Mouse (Mus musculus): ENCODE data around the gene Onecut3.
A peak's percentile ranks its signal among the peaks of the same experiment; 100 is the strongest.

The Onecut3 gene

DNA sequence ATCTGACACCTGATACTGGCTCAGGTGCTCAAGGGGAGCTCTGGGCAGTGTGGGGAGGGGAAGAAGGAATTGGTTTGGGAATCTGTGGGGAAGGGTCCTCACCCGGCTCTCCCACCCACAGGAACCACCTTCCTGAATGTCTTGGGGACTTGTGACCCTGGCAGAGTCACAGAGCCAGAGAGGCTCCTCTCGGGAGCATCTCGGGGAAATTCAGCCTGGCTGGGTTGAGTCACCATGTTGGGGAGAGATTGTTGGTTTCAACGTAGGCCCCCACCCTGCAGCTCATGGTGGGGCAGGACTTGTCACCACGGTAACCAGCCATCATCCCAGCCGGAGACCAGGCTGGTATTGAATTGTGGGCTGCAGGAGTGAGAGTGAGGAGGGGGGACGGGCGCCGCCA lies 10.1 kb downstream of the Onecut3 start:
- no peak for DNase-seq

DNA sequence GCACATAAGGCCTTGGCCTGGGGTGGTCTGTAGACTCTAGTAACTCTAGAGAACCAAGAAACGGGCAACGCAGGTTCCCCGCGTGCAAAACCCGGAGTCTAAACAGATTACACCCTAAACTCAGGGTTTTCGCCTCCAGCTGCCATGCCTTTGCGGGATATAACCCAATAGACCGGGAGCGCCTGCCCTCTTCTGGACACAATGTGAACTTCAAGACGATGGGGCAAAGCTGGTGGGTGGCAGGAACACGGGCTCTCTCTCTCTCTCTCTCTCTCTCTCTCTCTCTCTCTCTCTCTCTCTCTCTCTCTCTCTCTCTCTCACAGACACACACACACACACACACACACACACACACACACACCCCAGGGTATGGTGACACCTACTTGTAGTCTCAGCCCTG lies 11.6 kb downstream of the Onecut3 start:
- DNase-seq, result peak; percentile 77

DNA sequence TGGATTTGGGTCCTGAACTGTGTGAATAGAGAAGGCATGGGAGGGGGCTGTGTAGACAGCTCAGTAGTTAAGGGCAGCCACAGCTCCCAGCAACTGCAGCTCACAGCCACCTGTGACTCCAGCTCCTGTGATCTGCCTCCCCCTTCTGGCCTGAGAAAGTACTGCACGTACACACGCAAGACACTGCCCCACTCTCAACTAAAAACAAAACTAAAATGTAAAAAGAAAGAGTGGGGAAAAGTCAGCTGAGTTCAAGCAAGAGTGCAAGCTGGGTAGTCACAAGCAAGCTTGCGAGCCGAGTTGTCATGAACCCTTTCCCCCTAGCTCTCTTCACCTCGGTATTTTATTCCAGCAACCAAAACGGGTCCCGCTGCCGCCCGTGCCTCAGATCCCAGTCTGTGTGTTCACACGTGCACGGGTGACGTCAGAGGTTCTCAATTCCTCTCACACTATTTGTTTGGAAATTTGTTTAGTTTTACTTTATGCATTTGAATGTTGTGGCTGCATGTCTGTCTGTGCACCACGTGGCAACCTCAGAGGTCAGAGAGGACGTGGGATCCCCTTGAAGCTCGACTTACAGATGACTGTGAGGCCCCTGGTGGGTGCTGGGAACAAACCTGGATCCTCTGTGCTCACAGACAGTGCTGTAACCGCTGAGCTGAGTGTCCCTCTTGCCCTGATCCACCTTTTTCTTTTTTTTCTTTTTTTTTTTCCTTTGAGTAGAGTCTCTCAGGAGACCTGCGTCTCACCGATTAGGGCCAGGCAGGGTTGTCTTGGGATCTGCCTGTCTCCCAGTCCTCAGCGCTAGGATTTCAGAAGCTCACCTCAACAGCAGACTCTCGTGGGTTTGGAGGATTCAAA lies 15.0 kb downstream of the Onecut3 start:
- peak; percentile 88 for DNase-seq

DNA sequence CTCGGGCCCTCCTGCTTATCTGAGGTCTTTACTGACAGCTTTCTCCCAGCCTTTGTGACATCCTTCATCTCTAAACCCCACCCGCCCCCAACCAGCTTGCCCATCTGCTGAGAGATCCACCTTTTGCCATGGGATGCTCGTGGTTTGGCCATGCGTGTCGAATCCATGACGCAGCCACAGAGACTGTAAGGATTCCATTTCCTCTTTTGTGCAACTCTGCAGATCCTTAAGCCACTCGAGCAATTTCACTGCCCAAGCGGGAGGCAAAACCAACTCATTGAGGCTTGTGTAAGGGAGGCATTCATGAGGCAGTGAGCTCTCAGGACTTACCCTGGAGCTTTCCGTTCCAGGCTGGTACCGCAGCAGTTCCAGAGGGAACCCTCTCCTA lies 15.6 kb downstream of the Onecut3 start:
- DNase-seq, result no peak

DNA sequence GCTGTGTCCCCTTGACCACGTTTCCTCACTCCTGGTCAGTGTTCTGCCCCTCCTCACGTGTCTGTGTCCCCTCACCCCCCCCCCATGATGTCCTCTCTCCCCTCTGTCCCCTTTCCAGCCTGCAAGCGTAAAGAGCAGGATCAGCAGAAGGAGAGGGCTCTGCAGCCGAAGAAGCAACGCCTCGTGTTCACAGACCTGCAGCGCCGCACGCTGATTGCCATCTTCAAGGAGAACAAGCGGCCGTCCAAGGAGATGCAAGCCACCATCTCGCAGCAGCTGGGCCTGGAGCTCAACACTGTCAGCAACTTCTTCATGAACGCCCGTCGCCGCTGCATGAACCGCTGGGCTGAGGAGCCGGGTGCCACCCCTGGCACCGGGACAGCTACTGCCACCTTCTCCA lies 19.1 kb downstream of the Onecut3 start:
- DNase-seq, result no peak

- DNase-seq, result no peak
These were observed 24.7 kb downstream of the Onecut3 start for GRCm38 (mm10) chr10:80519287-80519686.

DNA sequence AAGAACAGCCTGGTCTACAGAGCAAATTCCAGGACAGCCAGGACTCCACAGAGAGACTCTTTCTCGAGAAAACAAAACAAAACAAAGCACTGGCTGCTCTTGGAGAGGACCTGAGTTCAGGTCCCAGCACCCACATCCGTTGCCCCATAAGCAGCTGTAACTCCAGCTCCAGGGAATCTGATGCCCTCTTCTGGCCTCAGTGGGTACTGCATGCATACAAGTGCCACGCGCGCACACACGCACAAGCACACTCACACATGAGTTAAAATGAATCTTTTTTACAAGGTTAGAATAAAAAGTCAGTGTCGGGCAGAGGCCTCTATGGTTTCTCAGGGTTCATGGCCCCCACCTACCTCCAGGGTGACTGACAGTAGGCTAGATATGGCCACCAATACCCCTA lies 28.7 kb downstream of the Onecut3 start:
- DNase-seq, result no peak

GRCm38 (mm10) chr10:80526172-80526571 lies 31.5 kb downstream of the Onecut3 start:
- no peak for DNase-seq

DNA sequence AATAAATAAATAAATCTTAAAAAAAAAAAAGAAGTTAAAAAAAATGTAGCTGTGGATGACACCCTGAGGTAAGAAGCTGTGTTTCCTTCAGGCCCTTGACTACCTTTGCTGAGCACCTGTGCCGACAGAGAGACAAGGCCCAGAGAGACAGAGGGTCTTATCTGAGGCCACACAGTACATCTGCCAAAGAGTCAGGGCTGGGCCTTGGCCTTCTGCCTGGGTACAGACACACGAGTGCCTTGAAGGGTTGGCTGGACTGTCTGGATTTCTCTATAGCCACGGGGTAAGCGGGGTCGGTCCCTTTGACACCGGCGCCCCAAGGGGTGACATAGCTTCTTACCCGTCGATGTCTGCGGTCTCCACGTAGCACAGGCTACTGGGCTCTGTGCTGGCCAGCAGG lies 38.1 kb downstream of the Onecut3 start:
- DNase-seq, result no peak

DNA sequence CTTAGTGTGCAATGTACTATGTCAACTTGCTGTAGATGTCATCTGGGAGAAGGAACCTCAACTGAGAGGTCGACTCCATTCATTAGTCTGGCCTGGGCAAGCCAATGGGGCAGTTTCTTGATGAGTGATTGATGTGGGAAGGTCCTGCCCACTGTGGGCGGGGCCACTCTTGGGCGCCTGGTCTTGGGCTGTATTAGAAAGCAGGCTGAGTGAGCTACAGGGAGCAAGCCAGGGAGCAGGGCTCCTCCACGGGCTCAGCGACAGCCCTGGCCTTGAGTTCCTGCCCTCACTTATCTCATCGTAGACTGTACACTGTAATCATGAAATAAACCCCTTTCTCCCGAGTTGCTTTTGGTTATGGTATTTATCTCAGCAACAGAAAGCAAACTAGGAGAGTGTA lies 39.1 kb downstream of the Onecut3 start:
- DNase-seq, result no peak

- DNase-seq, result no peak
These were observed 40.4 kb downstream of the Onecut3 start for GRCm38 (mm10) chr10:80535071-80535470.

GRCm38 (mm10) chr10:80535711-80536110 lies 41.1 kb downstream of the Onecut3 start:
- DNase-seq, result no peak

DNA sequence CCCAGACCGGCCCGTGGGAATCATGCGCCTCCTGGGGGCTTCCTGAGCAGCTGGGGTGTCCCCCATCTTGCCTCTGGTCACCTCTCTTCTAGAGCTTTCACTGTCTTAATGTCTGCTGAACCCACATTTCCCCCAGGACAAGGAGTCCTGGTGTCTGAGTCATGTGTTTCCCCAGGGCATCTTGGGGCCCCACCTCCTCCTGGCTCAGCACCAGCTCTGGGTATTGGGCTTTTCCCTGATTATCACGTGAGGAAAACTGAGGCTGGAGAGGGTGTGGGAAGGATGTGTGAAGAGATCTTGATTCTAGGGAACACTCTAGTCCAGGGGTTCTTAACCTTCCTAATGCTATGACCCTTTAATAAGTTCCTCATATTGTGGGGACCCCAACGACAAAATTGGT lies 43.5 kb downstream of the Onecut3 start:
- no peak for DNase-seq

- DNase-seq, result peak; percentile 79
These were observed 44.2 kb downstream of the Onecut3 start, which contains the start of gene Atp8b3 for GRCm38 (mm10) chr10:80538710-80539394. TSS of gene Atp8b3 (minus strand) at chr10:80539124.

DNA sequence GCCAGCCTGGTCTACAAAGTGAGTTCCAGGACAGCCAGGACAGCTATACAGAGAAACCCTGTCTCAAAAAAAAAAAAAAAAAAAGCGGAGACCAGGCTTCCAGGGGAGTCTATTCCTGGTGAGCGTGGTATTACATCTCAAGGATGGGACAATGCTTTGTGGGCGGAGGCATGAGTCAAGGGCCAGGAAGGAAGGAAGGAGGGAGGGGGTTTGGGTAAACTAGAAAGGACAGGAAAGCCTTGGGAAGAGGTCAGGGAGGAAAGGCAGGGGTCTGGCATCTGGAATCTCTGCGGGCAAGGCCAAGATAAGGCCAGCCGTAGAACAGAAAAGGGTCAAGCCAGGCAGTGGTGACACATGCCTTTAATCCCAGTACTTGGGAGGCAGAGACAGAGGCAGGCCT lies 44.9 kb downstream of the Onecut3 start:
- DNase-seq, result no peak

DNA sequence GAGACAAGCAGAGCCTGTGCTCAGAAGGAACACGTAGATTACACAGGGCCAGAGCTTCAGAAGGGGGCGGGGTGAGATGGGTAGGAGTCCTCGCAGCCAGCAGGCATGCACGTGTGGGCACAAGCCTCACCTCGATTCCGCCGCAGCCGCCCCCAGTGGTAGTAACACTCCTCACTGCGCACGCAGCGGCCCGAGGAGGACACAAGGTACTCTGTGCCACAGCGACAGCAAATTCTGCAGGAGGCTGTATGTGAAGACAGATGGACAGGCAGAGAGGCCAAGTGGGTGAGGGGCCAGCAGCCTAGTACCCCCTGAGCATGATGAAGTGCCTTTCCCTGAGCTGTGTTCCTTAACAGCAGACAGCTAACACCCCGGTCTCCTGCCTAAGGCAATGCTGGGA lies 49.2 kb downstream of the Onecut3 start:
- DNase-seq, result no peak

- DNase-seq, result no peak
These were observed 51.0 kb downstream of the Onecut3 start for GRCm38 (mm10) chr10:80545590-80545989.

DNA sequence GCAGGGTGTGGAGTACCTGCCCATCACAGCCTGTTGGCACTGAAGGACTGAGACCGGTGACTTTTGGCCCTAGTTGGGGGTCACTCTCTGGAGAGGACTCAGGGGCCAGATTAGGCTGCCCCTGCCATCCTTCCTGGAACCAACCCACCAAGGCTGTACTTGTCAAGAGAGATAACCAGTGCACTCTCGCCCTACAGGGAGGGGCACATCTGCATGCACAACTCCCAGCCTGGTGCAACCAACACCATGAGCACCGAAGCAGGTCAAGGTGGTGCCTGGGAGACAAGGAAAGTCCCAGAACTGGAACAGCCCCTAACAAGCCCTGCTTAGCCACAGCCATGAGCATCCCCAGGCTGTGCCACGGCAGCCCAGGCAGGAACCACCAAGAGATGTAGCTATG lies 52.3 kb downstream of the Onecut3 start:
- DNase-seq, result no peak

DNA sequence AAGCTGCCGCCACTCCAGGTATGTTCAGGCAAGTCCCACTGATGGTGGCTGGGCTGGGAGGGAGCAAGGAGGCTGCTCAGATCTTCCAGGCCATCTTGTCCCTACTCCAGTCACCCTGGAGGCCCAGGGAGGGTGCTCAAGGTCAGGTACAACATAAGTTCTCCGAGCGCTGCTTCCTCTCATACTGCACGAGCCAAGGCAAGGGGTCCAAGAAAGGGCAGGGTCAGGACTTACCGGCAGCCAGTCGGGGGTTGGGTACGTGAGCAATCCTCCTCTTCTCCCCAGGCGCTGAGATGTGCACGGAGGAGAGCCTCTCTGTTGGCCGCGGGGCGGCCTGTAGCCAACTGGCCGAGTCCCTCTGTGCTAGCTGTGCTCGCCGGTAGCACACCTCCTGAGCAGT lies 52.9 kb downstream of the Onecut3 start:
- DNase-seq, result no peak

- peak; percentile 64 for DNase-seq
These were observed 53.9 kb downstream of the Onecut3 start for GRCm38 (mm10) chr10:80548428-80549006.

DNA sequence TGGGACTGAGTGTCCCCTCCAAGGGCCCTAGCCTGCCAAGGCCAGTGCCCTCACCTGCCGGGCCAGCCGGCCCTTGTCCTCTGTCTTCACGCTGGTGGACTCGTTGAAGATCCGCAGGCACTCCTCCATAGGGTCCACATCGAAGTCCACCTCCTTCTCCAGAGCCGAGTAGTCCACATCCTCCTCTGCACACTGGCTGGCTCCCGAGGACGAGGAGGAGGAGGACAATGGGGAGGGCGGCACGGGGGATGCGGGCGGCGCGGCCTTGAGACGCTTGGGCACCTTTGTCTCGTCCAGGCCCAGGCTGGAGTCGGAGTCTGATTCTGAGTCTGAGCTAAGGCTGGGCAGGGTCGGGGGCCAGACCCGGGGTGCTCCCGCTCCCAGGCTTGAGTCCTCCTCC lies 54.6 kb downstream of the Onecut3 start:
- DNase-seq, result no peak

GRCm38 (mm10) chr10:80552364-80552763 lies 57.7 kb downstream of the Onecut3 start:
- no peak for DNase-seq

- no peak for DNase-seq
These were observed 58.9 kb downstream of the Onecut3 start for GRCm38 (mm10) chr10:80553575-80553974.

- DNase-seq, result no peak
These were observed 59.4 kb downstream of the Onecut3 start for GRCm38 (mm10) chr10:80553997-80554396.

Data from kidney, adult 18-20 months (tissue).